Mouse (Mus musculus): ENCODE measurements around the gene Erg28. TPM values are rescaled to one million over a fixed set of nuclear protein-coding genes. Genes with fewer than 3 reads are reported as not detected.

Gene Erg28
- 1 to 10 TPM; 1.9 to 2.3 TPM for total RNA-seq (2021)
- long read RNA-seq, experiment 1, partial matches to known transcripts = 0 of 4 reads
- long read RNA-seq, experiment 1, other reads (novel, unspliced or antisense) = 0 of 4 reads
- long read RNA-seq, experiment 2, partial matches to known transcripts = 0 of 4 reads
- long read RNA-seq, experiment 2, other reads (novel, unspliced or antisense) = 1 of 4 reads

DNA sequence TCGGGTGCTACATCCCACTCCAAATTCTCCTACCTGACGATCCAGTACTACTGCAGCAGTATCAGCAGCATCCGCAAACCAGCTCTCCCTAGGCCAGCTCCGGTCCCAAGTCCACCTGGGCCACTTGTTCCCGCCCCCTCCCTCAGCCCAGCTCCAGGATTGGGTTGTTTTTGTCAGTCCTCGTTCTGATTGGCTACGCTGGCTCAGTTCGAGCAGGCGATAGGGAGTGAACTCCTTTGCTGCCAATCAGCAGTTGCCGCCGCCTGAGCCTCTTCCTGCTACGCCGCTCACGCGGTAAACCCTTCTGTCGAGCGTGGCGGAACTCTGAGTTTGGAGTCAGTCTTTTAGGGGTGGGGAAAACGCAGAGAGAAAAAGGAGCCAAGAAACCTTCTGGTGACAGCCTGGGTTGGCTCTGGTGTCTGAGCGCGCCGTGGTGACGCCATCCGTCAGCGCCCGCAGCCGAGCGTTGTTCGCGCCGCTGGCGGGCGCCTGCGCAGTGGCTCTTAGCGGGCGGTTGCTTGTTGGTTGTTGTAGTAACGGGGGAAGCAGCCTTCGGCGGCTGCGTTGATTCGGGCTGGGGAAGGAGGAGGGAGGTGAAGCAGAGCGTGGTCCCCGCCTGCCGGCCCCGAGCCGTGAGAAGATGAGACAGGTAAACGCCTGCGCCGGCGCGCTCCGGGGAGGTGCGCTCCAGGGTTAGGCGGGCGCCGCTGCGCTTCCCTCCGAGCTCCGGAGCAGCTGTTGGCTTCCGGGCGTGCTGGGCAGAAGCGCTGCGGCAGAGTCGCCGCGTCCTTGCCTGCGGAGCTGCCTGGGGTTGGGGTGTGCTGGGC lies at the start of gene Erg28, which contains the start of gene Ttll5:
Erg28 (minus strand) TSS at position 113 of the 827 bp plus-strand sequence.
Ttll5 (plus strand) TSS at position 222 of the 827 bp plus-strand sequence.
- peak; percentile 93 for DNase-seq (ENCODE audit: low spot score)

- peak; percentile 82 for DNase-seq (ENCODE audit: low spot score)
Measured at GRCm38 (mm10) chr12:85869423-85869822, 45.1 kb upstream of the Erg28 start.

GRCm38 (mm10) chr12:85867125-85867524 lies 42.8 kb upstream of the Erg28 start:
- no peak for DNase-seq (ENCODE audit: low spot score)

- no peak for DNase-seq (ENCODE audit: low spot score)
Measured at GRCm38 (mm10) chr12:85866624-85867023, 42.3 kb upstream of the Erg28 start.

DNA sequence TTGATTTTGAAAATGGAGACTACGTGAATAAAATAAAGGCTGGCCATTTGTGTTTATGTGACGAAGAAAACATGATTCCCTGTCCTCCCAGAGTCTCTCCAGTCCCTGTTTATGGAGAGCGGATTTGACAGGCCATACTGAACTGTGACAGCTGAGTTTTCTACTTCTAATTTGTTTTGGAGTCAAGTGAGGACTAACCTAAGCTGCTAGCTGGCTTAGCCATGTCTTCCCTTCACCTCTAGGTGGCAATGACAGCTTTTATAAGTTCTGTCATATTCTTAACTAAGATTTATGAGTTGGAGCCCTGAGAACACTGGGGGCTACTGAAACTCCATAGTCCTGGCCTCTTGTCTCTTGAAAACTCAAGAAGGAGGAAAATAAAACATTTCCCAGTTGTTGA lies 41.2 kb upstream of the Erg28 start:
- DNase-seq (ENCODE audit: low spot score) = no peak

DNA sequence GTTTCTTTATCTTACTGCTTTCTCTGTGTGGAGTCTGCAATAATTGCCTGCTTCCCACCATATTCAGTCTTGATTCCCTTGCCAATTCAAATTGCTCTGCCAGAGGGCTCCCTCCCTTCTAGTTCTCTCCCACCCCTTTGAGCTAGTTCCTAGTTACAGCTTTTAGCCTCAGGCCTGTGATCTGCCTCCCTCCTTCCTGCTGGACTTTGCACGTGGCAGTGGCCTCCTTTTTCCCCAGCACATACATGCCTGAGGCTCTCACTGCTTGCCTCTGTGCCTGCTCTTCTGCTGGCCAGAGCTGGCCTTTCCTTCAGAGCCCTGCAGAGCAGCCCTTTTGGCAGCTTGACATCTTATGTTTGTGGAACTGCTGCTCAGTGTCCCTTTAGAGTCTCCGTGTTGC lies 38.2 kb upstream of the Erg28 start:
- peak; percentile 11 for DNase-seq (ENCODE audit: low spot score)

DNA sequence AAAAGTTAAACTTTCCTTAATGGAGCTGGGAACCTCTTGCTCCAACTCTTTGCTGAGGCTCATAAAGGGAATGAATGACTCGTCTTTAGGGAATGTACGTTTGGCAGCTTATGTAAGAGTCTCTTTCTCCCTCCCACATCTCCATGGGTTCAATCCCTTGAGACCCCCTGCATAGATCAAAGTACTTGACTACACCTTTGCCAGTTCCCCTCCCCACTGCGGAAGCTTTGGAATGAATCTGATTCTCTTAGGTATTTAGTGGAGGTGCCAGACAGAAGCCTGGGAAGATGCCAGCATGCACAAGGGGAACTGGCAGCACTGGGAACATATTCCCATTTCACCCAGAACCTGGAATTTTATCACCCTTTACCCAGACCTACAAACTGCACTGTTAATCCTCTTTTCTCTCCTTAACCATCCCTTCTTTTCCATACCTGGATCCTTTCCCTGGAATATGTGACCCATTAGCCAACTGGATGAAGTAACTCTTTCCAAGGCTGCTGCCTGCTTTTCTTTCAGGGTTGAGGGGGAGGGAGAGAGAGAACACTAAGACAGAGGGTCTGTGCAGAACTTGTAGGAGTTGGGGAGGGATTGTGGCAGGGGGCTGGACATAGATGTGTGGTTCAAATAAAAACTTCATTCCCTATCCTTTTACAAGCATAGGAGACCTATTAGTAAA lies 35.3 kb upstream of the Erg28 start:
- DNase-seq (ENCODE audit: low spot score) = peak; percentile 28

- DNase-seq (ENCODE audit: low spot score) = no peak
Measured at GRCm38 (mm10) chr12:85859111-85859510, 34.8 kb upstream of the Erg28 start.

DNA sequence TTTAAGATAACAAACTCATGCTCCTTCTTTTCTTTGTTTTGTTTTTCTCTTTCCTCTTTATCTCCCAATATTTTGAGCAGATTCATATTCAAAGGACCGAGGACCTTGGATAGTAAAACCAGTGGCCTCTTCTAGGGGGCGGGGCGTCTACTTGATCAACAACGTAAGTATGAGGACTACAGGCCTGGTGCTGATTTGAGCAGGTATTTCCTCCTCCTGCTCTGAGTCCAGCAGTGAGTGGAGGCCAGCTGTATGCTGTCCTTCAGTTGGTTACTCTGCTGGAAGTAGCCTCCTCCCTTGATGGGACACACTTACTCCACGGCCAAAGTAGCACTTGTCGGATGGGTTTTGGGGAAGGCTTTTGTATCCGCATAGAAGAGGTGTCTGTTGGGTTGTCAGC lies 33.0 kb upstream of the Erg28 start:
- DNase-seq (ENCODE audit: low spot score) = no peak

DNA sequence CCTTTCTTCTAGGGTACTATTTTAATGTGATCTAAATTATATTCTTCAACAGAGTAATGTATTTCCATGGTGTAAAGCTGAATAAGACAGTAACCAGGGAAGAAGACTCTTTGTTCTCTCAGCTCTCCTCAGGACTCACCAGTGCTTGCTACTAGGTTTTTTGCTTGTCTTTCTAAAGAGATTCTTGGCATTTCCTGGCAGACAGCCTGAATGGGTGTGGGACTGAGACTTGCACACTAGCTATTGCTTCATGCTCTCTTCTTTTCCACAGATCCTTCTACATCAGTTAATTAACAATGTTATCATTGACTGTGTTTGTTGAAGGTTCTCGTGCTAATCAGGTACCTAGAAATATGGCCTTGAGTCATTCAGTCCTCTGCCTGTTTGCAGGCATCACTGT lies 29.9 kb upstream of the Erg28 start:
- no peak for DNase-seq (ENCODE audit: low spot score)

- no peak for DNase-seq (ENCODE audit: low spot score)
Measured at GRCm38 (mm10) chr12:85853836-85854235, 29.5 kb upstream of the Erg28 start.

GRCm38 (mm10) chr12:85850661-85851060 lies 26.3 kb upstream of the Erg28 start:
- no peak for DNase-seq (ENCODE audit: low spot score)

DNA sequence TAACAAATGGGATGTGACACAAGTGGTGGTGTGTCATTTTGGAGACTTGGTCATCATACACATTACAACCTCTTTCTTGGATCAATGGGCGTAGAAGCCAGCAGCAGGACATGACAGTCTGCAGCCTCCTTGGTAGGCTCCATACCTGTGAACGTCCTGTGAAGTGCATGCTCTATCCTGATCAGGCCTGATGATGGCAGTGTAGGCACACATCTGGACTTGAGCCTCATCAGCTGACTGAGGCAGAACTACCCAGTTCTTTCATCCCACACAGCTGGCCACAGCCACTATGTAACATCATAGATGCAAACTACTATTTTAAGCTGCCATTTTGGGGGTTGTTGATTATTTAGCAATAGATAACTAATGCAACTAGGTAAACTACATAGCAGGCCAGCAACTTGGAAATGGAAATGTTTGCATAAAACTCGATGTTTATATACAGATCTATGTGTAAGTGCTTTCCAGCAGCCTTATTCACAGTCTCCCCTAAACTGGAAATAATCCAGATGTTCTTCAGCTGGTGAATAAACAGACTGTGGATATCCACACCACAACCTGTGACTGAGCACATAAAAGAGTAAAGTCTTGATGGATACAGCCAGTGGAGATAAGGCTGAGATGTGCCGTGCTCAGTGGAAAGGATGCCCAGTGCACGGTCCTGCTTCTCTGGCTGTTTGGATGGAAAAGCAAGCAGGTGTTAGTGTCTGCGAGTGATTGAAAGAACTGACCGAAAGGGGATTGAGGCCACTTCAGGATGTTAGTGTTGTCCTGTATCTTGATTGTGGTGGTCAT lies 24.0 kb upstream of the Erg28 start:
- DNase-seq (ENCODE audit: low spot score) = peak; percentile 66

- no peak for DNase-seq (ENCODE audit: low spot score)
Measured at GRCm38 (mm10) chr12:85839371-85840000, 15.1 kb upstream of the Erg28 start.

DNA sequence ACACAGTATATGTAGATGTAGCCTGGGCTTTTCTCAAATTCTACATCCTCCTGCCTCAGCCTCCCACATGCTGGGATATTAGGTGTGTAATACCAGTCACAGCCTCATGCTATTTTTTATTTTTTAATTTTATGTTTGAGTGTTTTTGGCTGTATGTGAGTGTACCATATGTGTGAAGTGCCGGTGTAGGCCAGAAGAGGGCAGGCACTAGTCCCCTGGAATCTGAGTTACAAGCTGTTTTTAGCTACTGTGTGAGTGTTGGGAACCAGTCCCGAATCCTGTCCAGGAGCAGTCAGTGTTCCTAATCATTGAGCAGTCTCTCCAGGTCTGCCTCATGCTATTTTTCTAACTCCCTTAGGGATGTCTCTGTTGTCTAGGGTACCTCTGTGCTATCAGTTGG lies 13.4 kb upstream of the Erg28 start:
- DNase-seq (ENCODE audit: low spot score) = no peak

GRCm38 (mm10) chr12:85834543-85834942 lies 10.2 kb upstream of the Erg28 start:
- no peak for DNase-seq (ENCODE audit: low spot score)

DNA sequence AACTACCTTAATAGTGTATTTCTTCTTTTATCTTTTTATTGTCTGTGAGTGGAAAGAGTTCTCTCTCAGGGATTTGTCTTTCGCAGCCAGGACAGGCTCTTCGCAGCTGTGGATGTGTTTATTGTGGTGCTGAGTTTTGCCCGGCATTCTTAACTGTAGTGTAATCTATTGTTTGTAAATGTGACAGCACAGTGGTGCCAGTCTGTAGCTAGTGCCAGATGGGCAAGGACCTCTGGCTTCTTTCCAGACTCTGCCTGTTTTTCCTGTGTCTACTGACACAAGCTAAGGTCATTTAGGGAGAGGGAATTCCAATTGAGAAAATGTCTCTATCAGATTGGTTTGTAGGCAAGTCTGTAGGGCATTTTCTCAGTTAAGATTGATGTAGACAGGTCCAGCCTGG lies 6.3 kb upstream of the Erg28 start:
- no peak for DNase-seq (ENCODE audit: low spot score)

DNA sequence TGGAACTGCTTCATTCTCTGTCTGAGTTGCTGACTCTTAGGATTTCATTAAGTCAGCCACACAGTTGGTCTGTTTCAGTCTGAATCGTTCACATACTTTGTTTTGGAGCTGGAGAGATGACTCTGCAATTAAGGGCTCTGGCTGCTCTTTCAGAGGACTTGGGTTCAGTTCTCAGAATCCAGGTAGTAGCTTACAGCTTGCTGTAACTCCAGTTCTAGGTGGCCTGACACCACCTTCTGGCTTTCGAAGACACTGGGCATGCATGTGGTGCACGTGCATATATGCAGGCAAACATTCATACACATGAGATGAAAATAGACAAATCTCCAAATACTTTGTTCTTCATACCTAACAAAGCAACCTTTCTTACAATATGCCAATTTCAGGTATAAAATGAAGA lies 5.5 kb upstream of the Erg28 start:
- DNase-seq (ENCODE audit: low spot score) = no peak

GRCm38 (mm10) chr12:85828856-85829255 lies 4.5 kb upstream of the Erg28 start:
- no peak for DNase-seq (ENCODE audit: low spot score)

DNA sequence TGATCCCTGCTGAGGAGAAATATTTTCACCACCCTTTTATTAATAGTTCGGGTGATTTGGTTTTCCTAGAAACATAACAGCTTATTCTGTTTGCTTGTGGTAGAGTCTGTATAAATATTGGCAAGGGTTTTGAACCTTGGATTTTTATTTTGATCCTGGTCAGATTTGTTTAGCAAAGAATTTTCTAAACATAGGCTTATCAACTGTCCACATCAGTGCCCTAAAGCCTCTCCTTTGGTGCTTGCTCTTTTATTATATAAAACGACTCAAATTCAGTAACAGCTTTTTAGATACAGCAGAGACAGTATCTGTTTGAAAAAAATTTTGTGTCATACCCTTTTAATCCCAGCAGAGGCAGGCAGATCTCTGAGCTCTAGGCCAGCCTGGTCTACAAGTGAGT lies 1.5 kb upstream of the Erg28 start:
- DNase-seq (ENCODE audit: low spot score) = no peak

DNA sequence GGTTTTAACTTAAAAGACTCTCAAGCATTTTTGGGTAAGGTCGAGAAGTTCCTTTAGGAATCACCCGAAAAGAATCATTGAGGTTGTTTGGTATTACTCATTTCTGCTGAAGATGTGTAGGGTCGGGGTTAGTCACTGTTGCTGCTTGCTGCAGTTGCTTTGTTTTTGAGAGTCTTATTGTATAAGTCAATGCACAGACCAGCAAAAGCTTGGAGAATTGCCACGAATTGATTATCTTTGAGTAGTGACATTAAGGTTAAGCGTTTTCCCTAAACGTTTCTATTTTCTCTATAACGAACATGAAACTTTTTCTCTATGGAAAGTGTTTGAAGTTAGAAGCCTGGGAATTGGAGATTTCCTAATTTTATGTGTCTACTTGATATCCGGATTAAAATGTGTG lies 1.0 kb upstream of the Erg28 start:
- no peak for DNase-seq (ENCODE audit: low spot score)

Measured in gastrocnemius, adult 18-20 months (tissue).